Mouse (Mus musculus) liver, embryonic 14.5 days (tissue): ENCODE data around the gene Sdhaf1.

ENCODE experiments used
- CTCF ChIP-seq: IDR thresholded peaks from 2 replicates; pipeline ENCODE4 v1.5.1; 2016; ENCODE audit warnings: antibody characterized with exemption, low read depth, control low read depth
- EP300 ChIP-seq: IDR thresholded peaks from 2 replicates; pipeline ENCODE4 v1.6.1; 2016; ENCODE audit warnings: antibody characterized with exemption, low read depth

DNA sequence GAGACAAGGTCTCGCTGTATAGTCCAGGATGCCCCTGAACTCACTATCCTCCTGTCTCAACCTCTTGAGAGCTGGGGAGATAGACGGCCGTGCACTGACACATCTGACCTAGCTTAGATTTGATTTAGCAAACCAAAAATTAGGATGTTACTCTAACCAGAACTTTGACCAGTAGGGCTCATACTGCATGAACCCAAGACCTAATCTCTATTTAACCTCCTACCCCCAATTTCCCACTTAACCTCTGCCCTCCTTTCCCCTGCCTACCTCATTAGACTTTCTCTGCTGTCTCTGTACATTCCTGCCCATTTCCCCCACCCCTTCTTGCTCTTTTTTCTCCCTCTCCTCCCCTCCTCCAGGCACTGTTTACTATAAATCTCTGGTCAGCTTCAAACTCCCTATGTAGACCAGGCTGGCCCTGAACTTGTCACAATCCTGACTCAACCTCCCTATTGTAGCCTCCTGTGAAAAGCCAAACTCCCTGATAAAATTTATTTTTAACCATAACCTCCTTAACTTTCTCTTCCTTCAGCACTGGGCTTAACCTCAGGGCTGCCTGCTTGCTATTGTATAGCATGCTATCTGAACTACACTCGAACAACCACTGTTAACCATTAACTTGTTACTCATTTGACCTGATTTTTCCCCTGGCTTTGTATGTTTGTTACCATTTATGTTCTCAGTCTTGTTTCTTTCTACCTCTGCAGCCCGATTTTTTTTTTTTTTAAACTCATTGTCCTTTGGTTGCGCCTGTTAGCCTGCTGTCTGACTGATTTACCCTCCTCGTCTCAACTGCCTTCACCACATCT is 34.9 kb upstream of the Sdhaf1 start:
- TF ChIP-seq CTCF = no peak
- no peak for TF ChIP-seq EP300
